Mouse (Mus musculus) lung, embryonic 16.5 days (tissue): ENCODE data around the gene Etl4. TPM values are rescaled to one million over a fixed set of nuclear protein-coding genes. Genes with fewer than 3 reads are reported as not detected.
A peak's percentile ranks its signal among the peaks of the same experiment; 100 is the strongest.

ENCODE experiments used
- ATAC-seq: fragments of 200-750 bp; cut with Nextera tagmentation; 2 replicates; pipeline ENCODE4 v1.8.0; 2017; ENCODE audit warnings: low read depth, mild to moderate bottlenecking, moderate library complexity
- H3K27ac ChIP-seq: fragments of 300-500 bp; sonication (generic); 2 replicates; pipeline ENCODE4 v1.5.1; 2014; ENCODE audit warnings: mild to moderate bottlenecking, control low read depth, low read length
- H3K27me3 ChIP-seq: fragments of 300-500 bp; sonication (generic); 2 replicates; pipeline ENCODE4 v1.6.1; 2014; ENCODE audit warnings: low read depth, low read length, mixed read lengths; ENCODE audit not compliant: control insufficient read depth, insufficient read depth
- H3K36me3 ChIP-seq: fragments of 300-500 bp; sonication (generic); 2 replicates; pipeline ENCODE4 v1.6.1; 2014; ENCODE audit warnings: low read length; ENCODE audit not compliant: control insufficient read depth, insufficient read depth
- H3K4me1 ChIP-seq: fragments of 300-500 bp; sonication (generic); replicated peaks from 2 replicates; pipeline ENCODE4 v1.6.1; 2014; ENCODE audit warnings: low read length, mixed read lengths; ENCODE audit not compliant: control insufficient read depth, insufficient read depth
- H3K4me2 ChIP-seq: fragments of 300-500 bp; sonication (generic); 2 replicates; pipeline ENCODE4 v1.6.1; 2014; ENCODE audit warnings: low read depth, low read length, control low read depth
- H3K4me3 ChIP-seq: fragments of 300-500 bp; sonication (generic); 2 replicates; pipeline ENCODE4 v1.5.1; 2014; ENCODE audit warnings: mild to moderate bottlenecking, low read length, control low read depth
- H3K9ac ChIP-seq: fragments of 300-500 bp; sonication (generic); 2 replicates; pipeline ENCODE4 v1.6.1; 2014; ENCODE audit warnings: low read length, control low read depth
- H3K9me3 ChIP-seq: fragments of 300-500 bp; sonication (generic); 2 replicates; pipeline ENCODE4 v1.6.1; 2016; ENCODE audit warnings: low read length; ENCODE audit not compliant: control insufficient read depth
- WGBS: fragments of 180-500 bp; shearing (Covaris S2); extraction: QIAGEN DNeasy Blood & Tissue Kit; methylation state at CpG from one replicate; pipeline ENCODE4 v1.1.7; 2014; 5-methylcytosine and 5-hydroxymethylcytosine counted together
- polyA plus RNA-seq: library from polyadenylated mRNA; unstranded; fragments of >200 nt; fragmentation: Nextera tagmentation; extraction: Ambion mirVana; gene quantifications from 2 replicates; pipeline ENCODE4 v1.2.1, GENCODE M21; 2015

Etl4 gene
- polyA plus RNA-seq, 1 experiment from 2014 or later, result 28.2 TPM

- Histone ChIP-seq H3K9me3 (no peaks in the 10 kb centered on the region), H3K27ac (no peak overlapping the region), H3K9ac (no peak overlapping the region), H3K4me2 (peak overlapping the region; percentile 40; the same call in 1 of the 2 replicates), H3K4me1 (peaks cover 7% of the 10 kb centered on the region), H3K36me3 (no peaks in the 10 kb centered on the region), H3K4me3 (no peak overlapping the region), H3K27me3 (no peaks in the 10 kb centered on the region)
- 0 out of 2 replicates have a peak, but pooled peaks have one; percentile 41 for ATAC-seq
- WGBS, result 44% methylated on average over 7 of the region's 7 CpGs
Measured at GRCm38 (mm10) chr2:20736324-20737015, 826.9 kb downstream of the Etl4 start.

DNA sequence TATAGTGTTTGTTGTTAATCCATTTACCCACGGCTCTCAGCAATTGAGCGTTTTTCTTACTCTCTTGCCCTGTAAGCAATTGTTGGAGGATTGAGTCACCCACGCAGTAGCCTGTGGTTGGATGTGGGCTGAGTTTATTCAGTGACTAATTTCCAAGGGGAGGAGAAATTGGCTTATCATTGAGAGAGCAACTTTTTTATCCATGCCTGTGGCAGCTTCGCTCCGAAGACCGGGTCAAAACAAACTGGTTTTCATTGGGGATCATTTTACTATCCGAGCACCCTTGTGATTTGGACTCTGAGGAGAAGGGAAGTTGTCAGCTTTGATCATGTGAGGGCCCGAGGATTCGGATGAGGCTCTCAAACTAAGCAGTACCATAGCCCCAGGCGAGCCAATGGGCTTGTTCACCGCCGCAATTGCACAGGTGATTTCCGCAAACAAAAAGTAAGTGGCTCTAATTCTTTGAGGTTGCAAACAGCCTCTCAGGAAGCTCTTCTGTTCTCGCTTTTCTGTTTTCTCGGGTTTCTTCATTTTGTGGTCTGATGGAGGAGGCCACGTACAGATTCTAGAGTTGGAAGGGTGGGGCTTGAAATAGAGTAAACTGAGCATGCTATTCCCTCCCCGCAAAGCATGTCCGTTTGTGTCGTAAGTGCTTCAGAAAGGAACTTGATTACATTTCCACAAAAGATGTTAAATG lies 827.7 kb downstream of the Etl4 start:
- 50% methylated on average over 19 of the region's 19 CpGs for WGBS
- no peak; the same call in 1 of the 2 replicates for ATAC-seq
- no peaks in the 10 kb centered on the region for H3K27me3 ChIP-seq

GRCm38 (mm10) chr2:20737837-20738236 lies 828.3 kb downstream of the Etl4 start:
- Histone ChIP-seq H3K36me3 (no peaks in the 10 kb centered on the region), H3K9ac (no peak overlapping the region), H3K4me1 (peaks cover 7% of the 10 kb centered on the region), H3K27me3 (no peaks in the 10 kb centered on the region), H3K27ac (no peak overlapping the region), H3K4me3 (no peak overlapping the region), H3K4me2 (peak overlapping the region; percentile 40; the same call in 1 of the 2 replicates), H3K9me3 (no peaks in the 10 kb centered on the region)
- no peak for ATAC-seq
- WGBS, result 40% methylated on average over 4 of the region's 4 CpGs

More for the DNA sequence above, 827.7 kb downstream of the Etl4 start:
- Histone ChIP-seq H3K9me3 (no peaks in the 10 kb centered on the region), H3K36me3 (no peaks in the 10 kb centered on the region), H3K4me3 (peak overlapping the region; percentile 17; the same call in 1 of the 2 replicates), H3K4me1 (peaks cover 7% of the 10 kb centered on the region), H3K27ac (no peak overlapping the region), H3K4me2 (peak overlapping the region; percentile 40), H3K9ac (no peak overlapping the region)

- no peak for ATAC-seq
- WGBS, result 57% methylated on average over 1 of the region's 1 CpGs
Measured at GRCm38 (mm10) chr2:20747723-20748122, 838.1 kb downstream of the Etl4 start.

DNA sequence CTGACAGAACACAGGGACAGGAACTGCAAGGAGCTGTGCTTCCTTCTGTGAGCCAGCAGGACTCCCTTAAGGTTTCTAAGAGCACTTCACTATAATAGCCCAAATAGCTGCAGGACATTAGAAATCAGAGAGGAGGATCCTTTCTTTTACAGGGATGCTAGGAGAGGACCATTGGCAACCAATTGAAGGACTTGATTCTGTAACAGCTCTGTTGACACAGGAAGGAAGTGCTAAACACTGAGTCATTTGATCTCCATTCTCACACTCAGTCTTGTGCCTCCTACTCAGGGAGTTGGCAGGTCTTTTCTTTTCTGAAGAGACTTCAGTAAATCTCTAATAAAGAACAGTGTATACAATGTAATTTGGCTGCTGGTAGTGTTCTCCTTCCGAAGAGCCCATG lies 838.9 kb downstream of the Etl4 start:
- 44% methylated on average over 1 of the region's 1 CpGs for WGBS

More at GRCm38 (mm10) chr2:20747723-20748122, 838.1 kb downstream of the Etl4 start:
- Histone ChIP-seq H3K4me3 (no peak overlapping the region), H3K27me3 (no peaks in the 10 kb centered on the region), H3K27ac (no peak overlapping the region), H3K9ac (no peak overlapping the region), H3K4me2 (no peak overlapping the region), H3K9me3 (no peaks in the 10 kb centered on the region), H3K4me1 (no peaks in the 10 kb centered on the region), H3K36me3 (no peaks in the 10 kb centered on the region)

DNA sequence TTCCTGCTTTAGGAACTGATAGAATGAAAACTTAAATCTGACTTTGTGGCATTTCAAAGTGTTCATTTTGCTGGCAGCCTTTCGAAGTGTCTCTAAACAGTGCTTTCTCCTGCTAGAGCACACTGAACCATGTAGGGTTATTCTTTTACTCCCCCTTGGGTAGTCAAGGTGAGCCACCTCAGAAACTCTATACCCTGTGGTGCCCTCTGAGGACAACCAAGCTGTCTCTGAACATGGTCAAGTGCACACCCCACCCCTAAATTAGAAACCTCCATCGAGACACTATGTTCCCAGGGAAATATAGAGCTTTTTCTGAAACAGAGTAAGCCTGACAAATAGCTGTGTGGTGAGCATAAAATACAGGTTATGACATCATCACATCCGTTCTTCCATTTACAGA lies 840.1 kb downstream of the Etl4 start:
- ATAC-seq, result no peak
- H3K36me3 ChIP-seq, result no peaks in the 10 kb centered on the region
- no peak overlapping the region for H3K27ac ChIP-seq
- H3K9me3 ChIP-seq, result no peaks in the 10 kb centered on the region
- H3K4me2 ChIP-seq, result no peak overlapping the region
- WGBS, result 85% methylated on average over 3 of the region's 3 CpGs
- no peak overlapping the region for H3K9ac ChIP-seq
- no peak overlapping the region for H3K4me3 ChIP-seq
- H3K27me3 ChIP-seq, result no peaks in the 10 kb centered on the region
- H3K4me1 ChIP-seq, result no peaks in the 10 kb centered on the region

More for the DNA sequence above, 838.9 kb downstream of the Etl4 start:
- Histone ChIP-seq H3K9me3 (no peaks in the 10 kb centered on the region), H3K9ac (no peak overlapping the region), H3K27me3 (no peaks in the 10 kb centered on the region), H3K4me2 (no peak overlapping the region), H3K4me1 (no peaks in the 10 kb centered on the region), H3K4me3 (no peak overlapping the region), H3K27ac (no peak overlapping the region), H3K36me3 (no peaks in the 10 kb centered on the region)
- ATAC-seq, result no peak

DNA sequence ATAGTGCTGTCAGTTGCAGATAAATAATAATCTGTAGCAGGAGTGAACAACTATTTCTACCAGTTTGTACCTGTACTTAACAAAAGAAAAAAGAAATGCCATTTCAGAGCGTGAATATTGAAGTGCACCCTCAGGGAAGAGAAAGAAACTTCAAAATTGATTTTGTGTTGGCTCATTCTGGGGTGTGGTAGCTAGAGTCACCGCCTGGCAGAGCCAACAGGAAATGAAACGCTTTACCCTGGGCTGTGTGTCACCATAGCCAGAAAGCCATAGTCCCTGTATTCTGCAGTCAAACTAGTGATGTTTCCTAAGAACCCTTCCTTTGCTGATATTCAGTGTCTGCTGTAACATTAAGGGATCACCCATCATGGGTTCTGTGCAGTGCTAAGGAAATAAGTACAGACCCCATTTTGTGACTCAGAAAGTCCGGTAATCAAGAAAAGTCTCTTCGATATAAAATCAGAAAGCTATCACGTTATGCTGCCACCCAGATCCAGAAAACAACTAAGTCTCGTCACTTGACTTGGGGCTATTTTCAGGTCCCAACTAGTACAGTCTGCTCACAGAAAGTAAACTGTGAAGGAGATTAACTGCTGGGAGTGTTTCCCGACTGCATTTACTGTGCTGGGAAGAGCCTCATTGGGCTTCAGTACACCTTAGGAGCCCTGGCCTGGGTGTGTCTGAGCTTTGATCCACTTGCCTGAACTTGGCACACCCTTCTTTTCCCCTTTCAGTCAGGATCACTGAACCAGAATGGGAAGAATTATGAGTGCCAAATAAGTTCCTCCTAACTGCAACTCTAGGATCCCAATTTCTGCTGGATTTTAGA lies 843.9 kb downstream of the Etl4 start:
- Histone ChIP-seq H3K36me3 (no peaks in the 10 kb centered on the region), H3K27ac (no peak overlapping the region), H3K4me2 (no peak overlapping the region), H3K9me3 (no peaks in the 10 kb centered on the region), H3K27me3 (no peaks in the 10 kb centered on the region), H3K4me3 (no peak overlapping the region), H3K9ac (no peak overlapping the region), H3K4me1 (no peaks in the 10 kb centered on the region)
- WGBS, result 70% methylated on average over 8 of the region's 8 CpGs
- no peak for ATAC-seq

DNA sequence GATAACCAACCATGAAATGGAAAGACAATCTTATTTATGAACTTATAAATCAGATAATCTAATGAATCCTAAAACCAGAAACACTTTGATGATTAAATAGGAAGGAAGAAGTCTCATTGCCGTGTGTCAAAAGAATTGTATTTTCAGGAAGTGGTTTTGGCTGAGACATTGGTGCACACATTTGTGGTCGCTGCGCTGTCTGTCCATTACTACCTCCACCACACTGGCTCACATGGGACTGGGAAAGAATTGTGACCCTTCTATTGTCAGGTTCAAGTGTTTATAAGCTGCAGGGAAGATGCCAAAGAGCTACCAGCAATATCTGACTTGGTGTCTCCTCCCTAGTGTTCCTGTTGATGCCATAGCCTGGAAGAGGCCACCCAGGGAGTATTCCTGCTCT lies 847.4 kb downstream of the Etl4 start:
- H3K9me3 ChIP-seq, result no peaks in the 10 kb centered on the region
- H3K36me3 ChIP-seq, result no peaks in the 10 kb centered on the region
- H3K9ac ChIP-seq, result no peak overlapping the region
- H3K27ac ChIP-seq, result no peak overlapping the region
- no peak for ATAC-seq
- H3K4me2 ChIP-seq, result no peak overlapping the region
- H3K4me3 ChIP-seq, result no peak overlapping the region
- H3K27me3 ChIP-seq, result no peaks in the 10 kb centered on the region
- no peaks in the 10 kb centered on the region for H3K4me1 ChIP-seq
- 81% methylated on average over 3 of the region's 3 CpGs for WGBS
